Mouse (Mus musculus) mouse embryonic stem cell (cell line): Measurements from ENCODE around the gene Plekhh3.

Source experiments
- in situ Hi-C, 2 experiments: fragments of 300-500 bp; cut with MboI; formaldehyde crosslinking; loops; 1 replicate in 1 of 2; 3 replicates in 1 of 2; pipeline ENCODE4 v1.14.3; 2019 to 2020; ENCODE audit warnings: low sequenced_read_pairs in 2 of 2, low pct_unique_long_range_greater_than_20kb in 1 of 2, mixed read lengths in 1 of 2; ENCODE audit not compliant: unreplicated experiment in 1 of 2

Gene Plekhh3

DNA sequence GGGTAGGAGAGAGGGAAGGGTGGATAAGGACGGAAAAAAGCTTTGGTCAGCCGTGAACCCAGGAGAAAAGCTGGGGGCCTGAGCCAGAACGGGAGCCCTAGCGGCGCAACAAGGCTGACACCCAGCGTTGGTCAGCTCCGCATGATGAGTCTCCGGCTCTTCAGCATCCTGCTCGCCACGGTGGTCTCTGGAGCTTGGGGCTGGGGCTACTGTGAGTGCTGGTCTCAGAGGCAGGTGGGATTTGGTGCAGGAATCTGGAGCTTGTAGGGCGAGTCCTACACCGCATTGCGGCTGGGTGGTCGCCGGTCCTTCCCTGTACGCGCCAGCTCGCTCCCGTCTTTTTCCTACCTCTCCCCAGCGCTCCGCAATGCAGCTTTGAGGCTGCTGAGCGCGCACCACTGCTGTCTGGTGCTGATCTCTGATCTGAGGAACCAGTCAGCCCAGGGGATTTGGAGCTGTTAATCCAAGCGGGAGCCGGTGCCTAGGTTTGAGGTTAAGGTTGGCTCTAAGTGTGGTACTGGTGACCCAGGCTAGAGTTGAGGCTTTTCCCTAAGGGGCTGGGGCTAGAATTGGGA is 5.1 kb upstream of the Plekhh3 start:
- in situ Hi-C loops = loop anchor here in 1 of 2 experiments (5.0 kb wide), 1 partner anchor 39 kb away; no protein-coding TSS in a partner anchor

DNA sequence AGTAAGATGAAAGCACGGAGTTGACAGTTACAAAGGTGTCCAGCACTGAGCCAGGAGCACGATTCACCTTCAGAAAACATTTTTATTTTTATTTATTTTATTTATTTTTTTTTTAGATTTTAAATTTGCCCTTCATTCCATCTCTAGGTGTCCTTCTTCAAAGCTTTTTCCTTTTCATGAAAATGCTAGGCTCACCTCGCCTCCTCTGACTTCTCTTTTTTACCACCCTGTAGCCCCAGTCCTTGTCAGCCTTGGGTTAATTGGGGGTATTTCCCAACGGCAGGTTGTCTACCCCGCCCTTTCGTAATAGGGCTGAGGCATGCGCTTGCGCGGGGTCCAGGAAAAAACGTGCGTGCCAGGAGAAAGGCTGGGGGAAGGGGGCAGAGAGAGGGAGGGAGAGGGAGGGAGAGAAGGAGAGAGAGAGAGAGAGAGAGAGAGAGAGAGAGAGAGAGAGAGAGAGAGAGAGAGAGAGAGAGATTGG is 4.5 kb upstream of the Plekhh3 start:
- in situ Hi-C loops = loop anchor here in 1 of 2 experiments (5.0 kb wide), 1 partner anchor 38 kb away; no protein-coding TSS in a partner anchor

DNA sequence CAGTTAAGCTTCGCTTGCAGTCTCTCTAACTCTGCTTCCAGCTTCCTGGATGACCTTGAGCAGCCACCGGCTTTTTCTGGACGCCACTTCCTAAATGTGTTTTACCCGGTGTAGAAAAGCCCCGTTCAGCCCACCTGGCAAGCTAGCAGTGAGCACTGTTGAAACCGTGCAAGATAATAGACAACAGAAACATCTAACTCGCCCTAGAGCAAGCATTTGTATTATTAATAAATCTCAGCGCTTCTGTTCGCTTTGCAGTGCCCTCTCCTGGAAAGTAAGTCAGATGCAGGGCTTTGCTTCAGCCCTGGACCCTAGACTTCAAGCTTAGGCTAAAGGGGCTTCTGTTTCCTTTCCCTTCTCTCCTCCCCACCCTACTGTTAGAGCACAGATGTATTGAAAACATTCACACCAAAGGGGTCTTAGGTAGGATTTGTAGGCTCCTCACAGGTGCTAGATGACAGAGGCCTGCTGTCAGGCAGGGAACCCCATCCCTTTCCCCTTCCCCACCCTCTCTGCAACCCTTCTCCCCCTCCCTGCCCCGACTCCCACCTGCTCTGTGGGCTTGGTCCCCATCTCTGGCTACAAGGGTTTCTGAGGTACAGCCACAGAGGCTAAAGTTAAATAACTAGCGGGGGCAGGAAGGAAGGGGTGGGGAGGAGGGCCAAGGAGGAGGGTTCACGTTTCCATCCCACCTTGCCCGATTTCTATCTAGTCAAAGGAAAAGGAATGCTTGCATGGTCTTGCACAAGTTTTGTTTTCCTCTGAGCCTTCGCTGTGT is 3.9 kb upstream of the Plekhh3 start, which contains the start of gene Ccr10:
Gene Ccr10 (minus strand): TSS at position 593 of the 778 bp plus-strand sequence.
- in situ Hi-C loops = loop anchor here in 1 of 2 experiments (5.0 kb wide), 1 partner anchor 38 kb away; no protein-coding TSS in a partner anchor

DNA sequence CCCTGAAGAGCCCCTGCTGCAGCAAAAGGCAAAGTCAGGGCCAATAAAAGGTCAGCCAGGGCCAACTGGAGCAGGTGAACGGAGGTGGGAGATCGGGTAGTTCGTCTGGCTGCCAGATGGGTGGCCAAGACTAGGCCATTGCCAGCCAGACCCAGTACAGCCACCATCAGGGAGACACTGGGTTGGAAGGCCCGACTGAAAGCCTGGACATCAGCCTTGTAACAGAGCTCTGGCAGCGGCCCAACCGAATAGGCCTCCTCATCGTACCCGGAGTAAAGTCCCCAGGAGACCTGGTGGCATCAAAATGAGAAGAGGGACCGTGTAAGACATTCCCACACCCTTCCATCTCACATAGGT is 3.2 kb upstream of the Plekhh3 start:
- in situ Hi-C loops = no loop called here

DNA sequence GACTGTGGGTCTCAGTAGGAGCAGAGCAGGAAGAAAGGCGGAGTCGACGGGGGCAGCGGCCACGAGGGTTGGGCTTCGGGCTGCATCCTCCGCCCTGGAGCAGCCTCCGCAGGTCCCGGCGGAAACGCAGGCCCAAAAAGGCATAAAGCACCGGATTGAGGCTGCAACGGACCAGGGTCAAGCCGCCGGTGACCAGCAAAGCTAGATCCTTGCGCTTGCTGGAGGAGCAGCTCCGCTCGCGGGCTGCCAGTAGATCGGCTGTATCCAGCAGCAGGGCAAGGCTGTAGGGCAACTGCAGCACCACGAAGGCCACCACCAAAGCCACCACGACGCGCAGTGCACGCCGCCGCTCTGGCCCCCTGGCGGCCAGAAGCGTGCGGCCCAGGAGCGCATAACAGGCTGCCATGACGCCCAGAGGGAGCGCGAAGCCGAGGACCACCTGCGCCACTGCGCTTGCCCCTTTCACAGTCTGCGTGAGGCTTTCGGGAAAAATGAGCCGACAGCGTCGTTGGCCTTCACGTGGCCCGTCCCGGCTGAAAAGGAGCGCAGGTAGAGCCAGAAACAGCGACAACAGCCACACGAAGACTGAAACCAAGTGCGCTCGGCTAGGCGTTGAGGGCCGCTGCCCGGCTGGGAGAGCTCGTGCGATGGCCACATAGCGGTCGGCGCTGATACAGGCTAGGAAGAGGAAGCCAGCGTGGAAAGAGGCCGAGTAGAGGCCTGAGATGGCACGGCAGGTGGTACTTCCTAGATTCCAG is 2.7 kb upstream of the Plekhh3 start:
- in situ Hi-C loops = no loop called here

DNA sequence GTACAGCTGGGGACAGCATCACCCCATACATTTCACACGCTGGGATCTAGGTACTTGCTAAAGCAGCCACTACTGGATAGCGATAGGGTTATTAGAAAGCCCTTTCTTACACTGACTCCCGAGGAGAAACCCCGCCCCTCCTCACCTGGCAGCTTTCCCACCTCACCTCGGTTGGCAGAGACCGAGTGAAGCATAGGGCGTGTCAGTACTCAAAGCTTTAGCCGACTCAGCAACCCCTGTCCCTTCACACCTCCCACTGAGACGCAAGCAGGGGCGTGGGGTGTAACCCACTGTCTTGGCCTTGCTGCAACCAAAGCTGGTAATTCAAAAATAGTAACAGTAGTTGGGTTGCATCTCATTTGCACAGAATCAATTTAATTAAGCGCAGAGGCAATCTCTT is 2.0 kb upstream of the Plekhh3 start:
- in situ Hi-C loops = no loop called here

DNA sequence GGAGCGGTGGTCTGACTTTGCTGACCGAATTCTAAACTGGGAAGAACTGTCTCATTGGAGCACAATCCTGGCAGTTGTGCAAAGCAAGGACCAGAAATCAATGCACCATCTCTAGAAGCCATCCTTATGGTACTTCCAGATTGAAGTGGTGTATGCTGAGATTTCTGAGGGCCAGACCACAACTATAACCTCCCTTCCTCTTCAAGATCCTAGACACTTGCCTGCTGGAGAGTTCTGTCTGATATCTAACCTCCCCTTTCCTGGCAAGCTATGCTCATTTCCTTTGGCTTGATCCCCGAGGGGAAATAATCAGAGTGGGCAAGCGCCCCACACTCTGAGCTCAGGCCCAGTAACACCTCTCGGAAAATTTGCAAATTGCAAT is 1.3 kb upstream of the Plekhh3 start:
- in situ Hi-C loops = no loop called here

DNA sequence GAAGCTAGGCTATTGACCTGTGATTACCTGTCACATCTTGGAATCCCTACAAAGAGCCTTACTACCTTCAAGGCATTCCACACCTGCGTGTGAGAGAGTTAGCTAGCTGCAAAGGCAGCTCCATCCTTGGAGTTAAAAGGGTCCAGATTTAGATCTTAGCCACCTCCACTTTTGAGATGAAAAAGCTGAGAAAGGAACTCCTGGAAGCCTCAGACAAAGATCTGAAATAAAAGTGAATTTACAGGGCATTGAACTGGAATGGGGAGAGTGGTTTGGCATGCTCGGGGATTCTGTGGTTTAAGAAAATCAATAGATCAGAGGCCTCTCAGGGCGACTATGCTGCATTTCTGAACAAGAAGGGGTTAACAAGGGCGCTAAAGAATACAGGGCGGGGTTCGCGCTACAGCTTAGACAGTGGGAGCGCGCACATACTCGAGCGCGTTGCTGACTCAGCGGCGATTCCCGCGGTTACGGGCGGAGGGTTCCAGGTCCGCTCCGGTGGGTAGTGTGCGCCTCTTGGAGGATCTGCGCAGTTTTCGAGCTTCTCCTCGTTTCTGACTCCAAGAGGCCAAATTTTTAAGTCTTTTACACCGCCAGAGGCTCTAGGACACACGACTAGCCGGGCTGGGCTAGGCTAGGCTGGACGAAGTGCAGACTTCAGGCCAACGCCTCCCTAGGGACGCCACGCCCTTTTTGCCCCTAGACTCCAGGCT is 726 bp upstream of the Plekhh3 start:
- in situ Hi-C loops = no loop called here

DNA sequence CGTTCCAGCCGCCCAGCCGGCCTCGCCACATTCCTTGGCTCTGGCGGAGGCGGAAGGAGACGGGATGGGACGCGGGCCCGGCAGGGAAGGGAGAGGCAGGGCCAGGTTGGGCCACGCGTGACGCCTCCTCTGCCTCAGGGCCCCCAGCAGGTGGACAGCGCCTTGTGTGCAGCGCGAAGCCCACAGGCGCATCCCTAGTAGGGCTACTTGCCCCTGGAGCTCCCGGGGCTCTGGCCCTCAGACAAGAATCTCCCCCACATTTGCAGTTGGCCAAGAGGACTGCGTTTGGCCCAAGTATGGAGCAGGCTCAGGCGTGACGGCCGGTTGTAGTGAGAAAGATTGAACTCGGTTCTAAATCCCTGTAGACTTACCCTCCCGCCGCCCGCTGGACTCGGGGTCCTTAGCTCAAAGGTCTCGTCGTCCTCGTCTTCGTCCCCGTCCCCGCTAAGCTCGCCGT is 769 bp downstream of the Plekhh3 start, which contains the start of gene Cntnap1:
Gene Cntnap1 (plus strand): TSS at position 170 of the 457 bp plus-strand sequence.
- in situ Hi-C loops = no loop called here

DNA sequence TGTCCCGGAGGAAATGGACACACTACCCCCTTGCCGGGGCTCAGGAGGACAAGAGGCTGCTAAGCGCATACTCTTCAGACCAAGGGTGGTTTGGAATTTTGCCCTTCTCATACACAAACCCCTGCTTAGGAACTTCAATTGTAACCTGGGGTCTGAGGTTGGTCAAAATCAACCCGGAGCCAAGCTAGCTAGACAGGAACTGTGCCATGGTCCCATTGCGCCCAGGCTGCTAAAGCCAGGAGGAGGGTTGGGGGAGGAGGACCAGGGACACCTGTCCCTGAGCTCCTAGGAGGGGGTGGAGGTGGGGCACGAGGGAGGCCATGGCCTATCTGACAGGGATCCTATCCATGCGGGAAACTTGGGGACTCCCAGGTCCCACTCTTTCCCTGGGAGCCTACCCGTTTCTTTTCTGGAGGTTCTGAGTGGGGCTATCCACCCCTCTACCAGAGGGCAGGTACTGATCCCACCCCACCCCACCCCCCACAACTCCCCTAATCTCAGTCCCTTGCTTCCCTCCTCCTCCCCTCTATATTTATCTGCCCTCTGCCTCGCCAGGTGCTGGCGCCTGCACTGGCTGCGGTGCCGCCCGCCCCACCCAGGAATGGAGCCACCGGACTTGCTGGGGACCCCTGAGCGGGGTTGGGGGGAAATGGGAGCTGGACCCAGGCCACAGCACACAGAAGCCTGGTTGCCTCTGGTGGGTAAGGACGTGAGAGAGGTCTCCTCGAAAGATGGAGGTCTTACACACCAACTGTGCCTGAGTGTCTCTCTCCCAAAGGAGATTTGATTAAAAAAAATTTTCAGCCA is 1.6 kb downstream of the Plekhh3 start:
- in situ Hi-C loops = no loop called here

DNA sequence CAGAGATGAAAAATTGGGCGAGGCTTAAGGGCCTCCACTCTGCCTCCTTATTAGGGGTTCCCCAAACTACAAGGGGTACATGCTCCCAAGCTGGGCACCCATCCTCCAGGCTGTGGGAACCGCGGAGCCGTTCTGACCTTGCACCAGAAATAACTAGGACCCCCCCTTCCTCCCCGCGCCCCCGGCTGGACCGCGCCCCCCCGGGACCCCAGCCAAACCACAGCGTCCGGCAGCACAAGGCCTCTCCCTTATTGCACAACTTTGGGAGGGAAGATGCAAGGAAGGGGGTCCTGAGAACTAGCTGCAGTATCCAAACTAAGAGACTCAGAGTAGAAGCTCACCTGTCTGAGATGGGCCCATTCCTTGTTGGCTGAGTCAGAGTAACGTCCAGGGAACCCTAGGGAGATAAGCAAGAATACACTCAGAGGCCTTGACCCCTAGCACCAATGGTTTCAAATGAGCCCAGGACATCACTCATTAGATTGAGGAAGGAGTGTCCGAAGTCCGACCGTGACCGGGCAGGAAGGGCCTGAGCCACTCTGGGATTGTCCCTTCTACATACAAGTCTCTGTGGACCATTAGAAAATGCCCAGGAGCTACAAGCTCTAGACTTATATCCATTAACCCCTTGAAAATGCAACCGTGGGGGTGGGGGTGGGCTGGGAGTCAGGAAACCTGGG is 2.7 kb downstream of the Plekhh3 start:
- in situ Hi-C loops = no loop called here

DNA sequence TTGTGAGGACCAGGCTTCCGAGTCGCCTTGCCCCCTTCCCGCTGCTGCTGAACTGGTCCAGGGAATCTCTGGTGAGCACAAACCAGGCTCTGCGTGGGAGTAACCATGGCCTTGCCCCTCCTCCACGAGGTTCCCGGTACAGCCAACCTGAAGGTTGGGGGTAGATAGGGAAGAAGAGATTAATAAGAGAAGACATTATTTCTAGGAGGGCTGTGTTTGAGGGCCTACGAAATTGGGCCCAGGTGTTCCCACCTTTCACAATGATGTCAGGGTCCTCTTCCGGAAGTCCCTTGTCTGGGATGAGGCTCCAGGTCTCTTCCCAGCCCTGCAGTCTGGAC is 3.2 kb downstream of the Plekhh3 start:
- in situ Hi-C loops = no loop called here

DNA sequence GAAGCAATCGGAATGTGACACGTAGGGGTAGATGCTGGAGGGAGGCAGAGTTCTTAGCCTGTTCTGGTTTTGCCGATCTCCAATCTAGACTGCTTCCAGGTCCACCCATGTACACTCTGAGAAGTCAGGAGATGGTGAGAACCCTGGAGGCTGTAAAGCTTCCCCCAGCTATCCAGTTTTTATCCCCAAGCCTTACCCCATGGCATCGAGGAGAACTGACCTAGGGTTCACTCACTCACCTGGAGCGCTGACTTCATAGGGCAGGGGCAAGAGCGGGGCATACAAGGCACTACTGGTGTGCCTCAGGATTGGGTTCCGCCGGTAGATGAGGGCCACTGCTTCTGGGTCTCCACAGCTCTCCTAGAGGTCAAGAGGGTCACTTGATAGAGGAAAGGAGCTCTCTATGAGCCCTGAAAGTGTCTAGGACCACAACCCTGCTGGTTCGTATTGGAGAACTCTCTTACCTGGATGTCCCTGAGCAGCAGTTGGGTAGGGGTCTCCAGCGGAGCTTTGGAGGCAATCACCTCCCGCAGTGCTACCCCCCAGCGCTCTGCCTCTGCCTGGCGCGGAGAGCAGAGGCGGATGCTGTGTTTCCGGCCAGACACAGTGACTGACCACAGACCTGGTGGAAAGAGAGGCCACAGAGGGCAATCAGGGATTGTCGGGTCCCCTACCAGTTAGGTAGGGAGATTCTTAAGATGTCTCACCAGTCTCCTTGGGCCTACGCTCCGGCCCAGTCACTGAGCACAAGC is 3.8 kb downstream of the Plekhh3 start:
- in situ Hi-C loops = no loop called here

DNA sequence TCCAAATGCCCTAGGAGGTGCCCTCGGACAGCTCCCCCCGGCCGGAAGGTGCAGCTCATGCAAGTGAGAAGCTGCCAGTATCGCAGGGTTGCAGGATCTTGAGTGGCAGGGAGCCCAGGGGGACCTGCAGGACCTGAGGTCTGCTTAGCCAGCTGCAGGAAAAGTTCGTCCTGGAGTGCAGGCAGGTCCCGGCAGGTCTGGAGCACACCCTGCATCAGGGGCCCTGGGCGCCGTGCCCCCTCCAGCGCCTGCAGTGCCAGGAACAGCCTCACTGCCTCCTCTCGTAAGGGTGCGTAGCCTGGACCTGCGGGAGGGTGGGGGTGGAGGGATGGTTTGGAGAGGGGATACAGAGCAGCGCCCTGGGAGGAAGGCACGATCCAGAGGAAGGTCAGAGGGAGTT is 4.8 kb downstream of the Plekhh3 start:
- in situ Hi-C loops = no loop called here

DNA sequence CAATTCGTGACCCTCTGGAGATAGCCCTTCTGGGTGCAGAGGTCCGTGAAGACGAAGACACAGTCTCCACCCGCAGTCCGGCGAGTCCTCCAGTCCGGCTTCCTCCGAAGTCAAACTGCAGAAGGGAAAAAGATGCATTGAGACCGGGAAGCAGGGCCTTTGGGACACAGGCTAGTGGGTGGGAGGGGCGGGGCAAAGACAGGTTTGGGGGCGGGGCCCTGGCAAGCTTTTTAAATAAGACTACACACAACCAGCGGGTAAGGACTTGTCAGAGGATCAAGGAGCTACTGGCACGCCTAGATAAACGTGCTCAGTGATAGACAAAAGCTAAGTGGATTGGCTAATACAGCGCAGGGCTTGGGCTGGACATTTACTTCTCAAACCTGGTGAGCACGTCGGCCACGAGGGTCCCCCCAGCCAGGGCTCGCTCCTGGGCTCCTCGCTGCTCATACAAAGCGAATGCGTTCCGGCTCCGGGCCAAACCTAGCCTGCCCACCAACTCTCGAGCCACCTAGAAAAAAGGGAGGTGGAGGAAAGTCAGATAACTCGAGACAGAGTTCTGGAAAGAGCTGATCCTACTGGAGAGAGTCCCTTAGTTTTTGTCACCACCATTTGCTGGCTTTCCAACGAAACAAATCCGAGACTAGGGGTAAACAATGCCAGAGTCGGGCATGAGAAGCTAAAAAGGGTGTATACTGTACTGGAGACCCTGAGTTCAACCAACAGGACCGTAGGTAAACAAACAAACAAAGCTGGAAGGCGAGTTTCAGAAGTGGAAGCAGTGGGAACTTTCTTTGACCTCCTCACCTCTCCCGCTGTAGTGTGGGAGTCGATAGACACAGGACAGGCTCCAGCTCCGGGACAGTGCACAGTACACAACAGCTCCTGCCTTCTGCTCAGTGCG is 6.2 kb downstream of the Plekhh3 start:
- in situ Hi-C loops = no loop called here

DNA sequence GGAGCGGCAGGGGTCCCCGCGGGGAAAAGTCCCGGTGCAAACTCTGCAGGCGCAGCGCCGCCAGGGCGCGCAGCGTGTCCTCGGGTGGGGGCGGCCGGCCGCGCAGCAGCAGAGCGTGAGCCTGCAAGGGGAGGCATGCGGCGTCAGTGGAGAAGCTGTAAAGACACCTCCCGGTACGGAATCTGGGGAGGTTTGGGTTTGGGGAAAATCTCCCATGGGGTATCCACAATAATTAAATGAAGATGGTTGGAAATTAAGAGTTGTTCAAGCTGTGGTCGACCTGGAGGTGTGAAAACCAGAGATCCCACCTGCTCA is 6.8 kb downstream of the Plekhh3 start:
- in situ Hi-C loops = no loop called here
